Mouse (Mus musculus) E14TG2a.4 (cell line): ENCODE results near the gene Cox19.

Source experiments
- CTCF ChIP-seq: conservative IDR thresholded peaks from 2 replicates; pipeline ENCODE4 v1.5.1; 2014; ENCODE audit warnings: low read length
- NANOG ChIP-seq: IDR thresholded peaks from 2 replicates; pipeline ENCODE4 v1.6.1; 2014; ENCODE audit warnings: borderline replicate concordance, low read length, mixed read lengths
- POU5F1 ChIP-seq: IDR thresholded peaks from 2 replicates; pipeline ENCODE4 v1.6.1; 2014; ENCODE audit warnings: low read length, borderline replicate concordance

DNA sequence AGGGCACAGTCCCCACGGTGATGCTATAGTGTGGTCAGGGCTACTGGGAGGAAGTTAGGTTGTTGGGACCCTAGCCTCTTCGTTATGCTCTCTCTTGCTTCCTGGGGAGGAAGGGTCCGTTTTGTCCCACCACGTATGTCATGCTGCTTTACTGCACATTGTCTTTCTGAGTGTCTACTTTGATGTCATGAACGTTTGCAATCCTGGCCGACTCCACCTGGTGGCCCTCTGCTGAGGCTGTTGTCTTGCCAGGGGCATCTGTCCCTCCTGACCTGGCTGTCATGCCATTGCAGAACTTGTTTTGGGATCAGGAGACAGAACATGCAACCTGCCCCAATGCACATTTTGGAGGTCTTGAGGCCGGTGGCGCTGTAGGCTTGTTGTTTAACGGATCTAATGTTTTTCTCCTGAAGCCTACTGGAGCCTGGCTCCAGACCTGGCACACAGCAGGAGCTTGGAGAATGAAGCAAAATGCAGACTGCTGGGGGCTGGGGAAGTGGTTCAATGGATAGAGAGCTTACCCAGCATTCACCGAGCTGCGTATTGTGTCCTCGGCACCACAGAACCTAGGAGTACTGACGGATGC is 25.0 kb downstream of the Cox19 start:
- TF ChIP-seq POU5F1 (no peak), CTCF (no peak), NANOG (no peak; the same call in 1 of the 2 replicates)
